Mouse (Mus musculus) MEL (cell line): Measurements from ENCODE around the gene H13. TPM values are rescaled to one million over a fixed set of nuclear protein-coding genes. Genes with fewer than 3 reads are reported as not detected.

Experiments used
- DNase-seq: peaks from one replicate; pipeline ENCODE4 v3.0.0; 2011; ENCODE audit warnings: low read depth, low spot score
- H3K27ac ChIP-seq: 2 replicates; pipeline ENCODE4 v1.5.1; 2012; ENCODE audit warnings: low read depth, mild to moderate bottlenecking, control low read depth, low read length, moderate library complexity; ENCODE audit not compliant: control insufficient read depth
- H3K27me3 ChIP-seq, 2 experiments: fragments of 150-350 bp in 1 of 2; sonication (generic) in 1 of 2; 2 replicates each; pipeline ENCODE4 v1.6.1; 2012; ENCODE audit warnings: low read length in 2 of 2, mild to moderate bottlenecking in 2 of 2, improper control_type of control experiment in 1 of 2, moderate library complexity in 1 of 2; ENCODE audit not compliant: insufficient read depth in 2 of 2, control insufficient read depth in 1 of 2
- H3K36me3 ChIP-seq, 2 experiments: 2 replicates each; pipeline ENCODE4 v1.6.1; 2012 to 2014; ENCODE audit warnings: low read length in 2 of 2, improper control_type of control experiment in 1 of 2, inconsistent platforms in 1 of 2, mild to moderate bottlenecking in 1 of 2; ENCODE audit not compliant: insufficient read depth in 2 of 2, control insufficient read depth in 1 of 2
- H3K4me1 ChIP-seq, 2 experiments: fragments of 150-350 bp in 1 of 2; sonication (generic) in 1 of 2; 2 replicates each; pipeline ENCODE4 v1.6.1; 2012; ENCODE audit warnings: low read length in 2 of 2, improper control_type of control experiment in 1 of 2, mild to moderate bottlenecking in 1 of 2; ENCODE audit not compliant: insufficient read depth in 2 of 2, control insufficient read depth in 1 of 2
- H3K4me3 ChIP-seq, 2 experiments: fragments of 150-350 bp in 1 of 2; sonication (generic) in 1 of 2; 2 replicates each; pipeline ENCODE4 v1.5.1; 2012; ENCODE audit warnings: low read depth in 2 of 2, low read length in 2 of 2, mild to moderate bottlenecking in 2 of 2, moderate library complexity in 2 of 2, control low read depth in 1 of 2, improper control_type of control experiment in 1 of 2; ENCODE audit not compliant: control insufficient read depth in 1 of 2, insufficient read depth in 1 of 2
- H3K79me2 ChIP-seq: 2 replicates; pipeline ENCODE4 v1.6.1; 2012; ENCODE audit warnings: mild to moderate bottlenecking, low read length, moderate library complexity; ENCODE audit not compliant: control insufficient read depth, poor library complexity, insufficient read depth
- H3K9ac ChIP-seq: 2 replicates; pipeline ENCODE4 v1.6.1; 2012; ENCODE audit warnings: low read depth, mild to moderate bottlenecking, control low read depth, low read length, moderate library complexity; ENCODE audit not compliant: control insufficient read depth, poor library complexity, severe bottlenecking
- H3K9me3 ChIP-seq: fragments of 150-350 bp; sonication (generic); replicated peaks from 2 replicates; pipeline ENCODE4 v1.6.1; 2012; ENCODE audit warnings: mild to moderate bottlenecking, low read length, improper control_type of control experiment, moderate library complexity; ENCODE audit not compliant: insufficient read depth
- CHD1 ChIP-seq: IDR thresholded peaks from 2 replicates; pipeline ENCODE4 v1.6.1; 2012; ENCODE audit warnings: low read depth, mild to moderate bottlenecking, inconsistent platforms, low read length, improper control_type of control experiment
- CTCF ChIP-seq, 3 experiments: IDR thresholded peaks in 2 of 3; conservative IDR thresholded peaks in 1 of 3; 2 replicates each; pipeline ENCODE4 v1.5.1; 2011 to 2012; ENCODE audit warnings: low read length in 3 of 3, low read depth in 2 of 3, mild to moderate bottlenecking in 2 of 3, improper control_type of control experiment in 1 of 3, inconsistent platforms in 1 of 3, mixed read lengths in 1 of 3, moderate library complexity in 1 of 3; ENCODE audit not compliant: control insufficient read depth in 1 of 3, insufficient read depth in 1 of 3, poor library complexity in 1 of 3, severe bottlenecking in 1 of 3
- ETS1 ChIP-seq: IDR thresholded peaks from 2 replicates; pipeline ENCODE4 v1.6.1; 2012; ENCODE audit warnings: low read depth, mild to moderate bottlenecking, inconsistent platforms, low read length, improper control_type of control experiment, moderate library complexity
- GABPA ChIP-seq: IDR thresholded peaks from 2 replicates; pipeline ENCODE4 v1.6.1; 2012; ENCODE audit warnings: low read depth, mild to moderate bottlenecking, inconsistent platforms, low read length, improper control_type of control experiment, moderate library complexity
- GATA1 ChIP-seq: IDR thresholded peaks from 2 replicates; pipeline ENCODE4 v1.6.1; 2011; ENCODE audit warnings: low read depth, low read length, improper control_type of control experiment
- JUND ChIP-seq: IDR thresholded peaks from 2 replicates; pipeline ENCODE4 v1.6.1; 2011; ENCODE audit warnings: low read depth, mild to moderate bottlenecking, improper control_type of control experiment, low read length
- NRF1 ChIP-seq: IDR thresholded peaks from 2 replicates; pipeline ENCODE4 v1.6.1; 2014; ENCODE audit warnings: low read depth, mild to moderate bottlenecking, inconsistent platforms, low read length, improper control_type of control experiment, moderate library complexity; ENCODE audit not compliant: poor library complexity, insufficient read depth, severe bottlenecking
- POLR2A ChIP-seq, 2 experiments: IDR thresholded peaks; 2 replicates each; pipeline ENCODE4 v1.6.1; 2011 to 2012; ENCODE audit warnings: low read length in 2 of 2, mild to moderate bottlenecking in 2 of 2, control low read depth in 1 of 2, improper control_type of control experiment in 1 of 2, low read depth in 1 of 2, moderate library complexity in 1 of 2; ENCODE audit not compliant: control insufficient read depth in 1 of 2, insufficient read depth in 1 of 2, poor library complexity in 1 of 2
- POLR2AphosphoS2 ChIP-seq: IDR thresholded peaks from 2 replicates; pipeline ENCODE4 v1.6.1; 2011; ENCODE audit warnings: low read length, improper control_type of control experiment
- POLR2AphosphoS5 ChIP-seq: IDR thresholded peaks from 2 replicates; pipeline ENCODE4 v1.6.1; 2012; ENCODE audit warnings: low read depth, borderline replicate concordance, mild to moderate bottlenecking, inconsistent platforms, low read length, moderate library complexity, mixed read lengths
- RAD21 ChIP-seq: IDR thresholded peaks from 2 replicates; pipeline ENCODE4 v1.6.1; 2011; ENCODE audit warnings: mild to moderate bottlenecking, low read depth, low read length, improper control_type of control experiment
- RCOR1 ChIP-seq: IDR thresholded peaks from 2 replicates; pipeline ENCODE4 v1.6.1; 2012; ENCODE audit warnings: low read depth, mild to moderate bottlenecking, inconsistent platforms, low read length, improper control_type of control experiment
- SIN3A ChIP-seq: IDR thresholded peaks from 2 replicates; pipeline ENCODE4 v1.6.1; 2012; ENCODE audit warnings: low read length, improper control_type of control experiment, inconsistent platforms
- SMC3 ChIP-seq: IDR thresholded peaks from 2 replicates; pipeline ENCODE4 v1.6.1; 2011; ENCODE audit warnings: low read depth, low read length, improper control_type of control experiment
- TBP ChIP-seq: IDR thresholded peaks from 2 replicates; pipeline ENCODE4 v1.8.0; 2011; ENCODE audit warnings: low read depth, low read length, improper control_type of control experiment
- TCF12 ChIP-seq: IDR thresholded peaks from 2 replicates; pipeline ENCODE4 v1.6.1; 2014; ENCODE audit warnings: low read depth, mild to moderate bottlenecking, inconsistent platforms, low read length, improper control_type of control experiment, moderate library complexity
- USF1 ChIP-seq: IDR thresholded peaks from 2 replicates; pipeline ENCODE4 v1.6.1; 2014; ENCODE audit warnings: low read depth, mild to moderate bottlenecking, inconsistent platforms, low read length, improper control_type of control experiment, moderate library complexity
- USF2 ChIP-seq, 2 experiments: IDR thresholded peaks; 2 replicates each; pipeline ENCODE4 v1.6.1; 2011 to 2012; ENCODE audit warnings: improper control_type of control experiment in 2 of 2, low read length in 2 of 2, borderline replicate concordance in 1 of 2, inconsistent platforms in 1 of 2, low read depth in 1 of 2, mild to moderate bottlenecking in 1 of 2; ENCODE audit not compliant: insufficient read depth in 1 of 2
- ZMIZ1 ChIP-seq: IDR thresholded peaks from 2 replicates; pipeline ENCODE4 v1.6.1; 2012; ENCODE audit warnings: low read depth, mild to moderate bottlenecking, inconsistent platforms, low read length, improper control_type of control experiment, moderate library complexity
- ZNF384 ChIP-seq: IDR thresholded peaks from 2 replicates; pipeline ENCODE4 v1.6.1; 2012; ENCODE audit warnings: low read depth, mild to moderate bottlenecking, inconsistent platforms, low read length, improper control_type of control experiment
- polyA plus RNA-seq, 2 experiments: library from polyadenylated mRNA; stranded (reverse) in 1 of 2; unstranded in 1 of 2; fragments of >175 nt in 1 of 2; fragments of >200 nt in 1 of 2; gene quantifications; 2 replicates each; pipeline versions ENCODE4 v1.2.1 to v1.2.4; 2012; ENCODE audit warnings: low replicate concordance in 2 of 2, low read depth in 1 of 2; ENCODE audit not compliant: insufficient read length in 2 of 2, insufficient read depth in 1 of 2, missing spikeins in 1 of 2
- total RNA-seq: library from RNA; depleted of rRNA; stranded (reverse); fragments of 300-350 nt; gene quantifications from 2 replicates; pipeline ENCODE4 v1.2.3, GENCODE M21; 2012

The H13 gene
- total and polyA plus RNA-seq, 3 experiments, result 82.7 to 421 (median 139) TPM

GRCm38 (mm10) chr2:152723651-152724331 is 54.5 kb downstream of the H13 start:
- DNase-seq, result no peak
- Histone ChIP-seq H3K4me3 (no peak overlapping the region), H3K9ac (no peak overlapping the region)

GRCm38 (mm10) chr2:152724332-152724723 is 55.1 kb downstream of the H13 start:
- Histone ChIP-seq H3K9me3 (no peaks in the 10 kb centered on the region), H3K36me3 (no peaks in the 10 kb centered on the region), H3K27ac (no peak overlapping the region), H3K4me3 (no peak overlapping the region), H3K79me2 (no peaks in the 10 kb centered on the region), H3K27me3 (no peaks in the 10 kb centered on the region), H3K9ac (no peak overlapping the region), H3K4me1 (no peaks in the 10 kb centered on the region)
- no peak for DNase-seq
- no peak for TF ChIP-seq ZMIZ1
- TF ChIP-seq TCF12, result no peak
- no peak for TF ChIP-seq CTCF (IDR thresholded peaks at IDR 0.05 in 2 of 3, conservative IDR thresholded peaks at IDR 0.05 in 1 of 3; ENCODE audit: control insufficient read depth in 1 of 3, insufficient read depth in 1 of 3, low read depth in 2 of 3, low read length in 3 of 3, poor library complexity in 1 of 3, severe bottlenecking in 1 of 3)
- no peak for TF ChIP-seq GATA1
- no peak for TF ChIP-seq USF2 (IDR thresholded peaks at IDR 0.05; ENCODE audit: borderline replicate concordance in 1 of 2, insufficient read depth in 1 of 2, low read depth in 1 of 2, low read length in 2 of 2)
- TF ChIP-seq RCOR1, result no peak
- TF ChIP-seq POLR2A (IDR thresholded peaks at IDR 0.05; ENCODE audit: control insufficient read depth in 1 of 2, insufficient read depth in 1 of 2, low read depth in 1 of 2, low read length in 2 of 2, poor library complexity in 1 of 2), result no peak
- TF ChIP-seq RAD21, result no peak
- TF ChIP-seq SMC3, result no peak
- TF ChIP-seq NRF1, result no peak
- no peak for TF ChIP-seq JUND
- no peak for TF ChIP-seq ETS1
- TF ChIP-seq POLR2AphosphoS2, result no peak
- no peak for TF ChIP-seq TBP
- TF ChIP-seq CHD1, result no peak
- TF ChIP-seq GABPA, result no peak
- TF ChIP-seq ZNF384, result no peak
- TF ChIP-seq POLR2AphosphoS5, result no peak
- no peak for TF ChIP-seq SIN3A

More at GRCm38 (mm10) chr2:152723651-152724331, 54.5 kb downstream of the H13 start:
- Histone ChIP-seq H3K27ac (no peak overlapping the region), H3K27me3 (no peaks in the 10 kb centered on the region), H3K9me3 (no peaks in the 10 kb centered on the region), H3K4me1 (no peaks in the 10 kb centered on the region), H3K36me3 (no peaks in the 10 kb centered on the region), H3K79me2 (no peaks in the 10 kb centered on the region)
- TF ChIP-seq GABPA, result no peak
- no peak for TF ChIP-seq USF1
- TF ChIP-seq TBP, result no peak
- no peak for TF ChIP-seq ETS1
